Mouse (Mus musculus): ENCODE results near the gene Pomt1.

The Pomt1 gene

GRCm38 (mm10) chr2:32235886-32236759, at the start of gene Pomt1:
Pomt1 (plus strand) TSS chr2:32236590.
- DNase-seq (ENCODE audit: low spot score): peak; percentile 91

GRCm38 (mm10) chr2:32187019-32187551, 49.3 kb upstream of the Pomt1 start:
- DNase-seq (ENCODE audit: low spot score): no peak

- no peak for DNase-seq (ENCODE audit: low spot score)
Observed at GRCm38 (mm10) chr2:32187649-32188048, 48.7 kb upstream of the Pomt1 start.

GRCm38 (mm10) chr2:32189060-32189681, 47.2 kb upstream of the Pomt1 start:
- no peak for DNase-seq (ENCODE audit: low spot score)

GRCm38 (mm10) chr2:32190620-32191019, 45.8 kb upstream of the Pomt1 start:
- no peak for DNase-seq (ENCODE audit: low spot score)

- peak; percentile 56 for DNase-seq (ENCODE audit: low spot score)
Observed at GRCm38 (mm10) chr2:32191872-32192507, 44.4 kb upstream of the Pomt1 start.

- no peak for DNase-seq (ENCODE audit: low spot score)
Observed at GRCm38 (mm10) chr2:32198977-32199376, 37.4 kb upstream of the Pomt1 start.

GRCm38 (mm10) chr2:32200033-32200432, 36.4 kb upstream of the Pomt1 start:
- no peak for DNase-seq (ENCODE audit: low spot score)

- DNase-seq (ENCODE audit: low spot score): no peak
Observed at GRCm38 (mm10) chr2:32200712-32201111, 35.7 kb upstream of the Pomt1 start.

- DNase-seq (ENCODE audit: low spot score): no peak
Observed at GRCm38 (mm10) chr2:32201527-32201926, 34.9 kb upstream of the Pomt1 start.

- no peak for DNase-seq (ENCODE audit: low spot score)
Observed at GRCm38 (mm10) chr2:32203853-32204252, 32.5 kb upstream of the Pomt1 start.

- DNase-seq (ENCODE audit: low spot score): no peak
Observed at GRCm38 (mm10) chr2:32207682-32208081, 28.7 kb upstream of the Pomt1 start.

- DNase-seq (ENCODE audit: low spot score): no peak
Observed at GRCm38 (mm10) chr2:32211689-32212088, 24.7 kb upstream of the Pomt1 start.

- DNase-seq (ENCODE audit: low spot score): no peak
Observed at GRCm38 (mm10) chr2:32213000-32213399, 23.4 kb upstream of the Pomt1 start.

- DNase-seq (ENCODE audit: low spot score): no peak
Observed at GRCm38 (mm10) chr2:32215576-32215975, 20.8 kb upstream of the Pomt1 start.

- DNase-seq (ENCODE audit: low spot score): no peak
Observed at GRCm38 (mm10) chr2:32216506-32216905, 19.9 kb upstream of the Pomt1 start.

GRCm38 (mm10) chr2:32217656-32218055, 18.7 kb upstream of the Pomt1 start:
- DNase-seq (ENCODE audit: low spot score): no peak

- no peak for DNase-seq (ENCODE audit: low spot score)
Observed at GRCm38 (mm10) chr2:32218113-32218512, 18.3 kb upstream of the Pomt1 start.

GRCm38 (mm10) chr2:32218541-32219334, 17.7 kb upstream of the Pomt1 start:
- DNase-seq (ENCODE audit: low spot score): no peak

- no peak for DNase-seq (ENCODE audit: low spot score)
Observed at GRCm38 (mm10) chr2:32219501-32219900, 16.9 kb upstream of the Pomt1 start.

- no peak for DNase-seq (ENCODE audit: low spot score)
Observed at GRCm38 (mm10) chr2:32220021-32220420, 16.4 kb upstream of the Pomt1 start.

GRCm38 (mm10) chr2:32220969-32221368, 15.4 kb upstream of the Pomt1 start:
- DNase-seq (ENCODE audit: low spot score): no peak

All from ovary, postnatal 36 days (tissue).